Mouse (Mus musculus) E14TG2a.4 (cell line): ENCODE results near the gene Ppp1r1c.

ENCODE experiments used
- CTCF ChIP-seq: conservative IDR thresholded peaks from 2 replicates; pipeline ENCODE4 v1.5.1; 2014; ENCODE audit warnings: low read length
- NANOG ChIP-seq: IDR thresholded peaks from 2 replicates; pipeline ENCODE4 v1.6.1; 2014; ENCODE audit warnings: borderline replicate concordance, low read length, mixed read lengths

DNA sequence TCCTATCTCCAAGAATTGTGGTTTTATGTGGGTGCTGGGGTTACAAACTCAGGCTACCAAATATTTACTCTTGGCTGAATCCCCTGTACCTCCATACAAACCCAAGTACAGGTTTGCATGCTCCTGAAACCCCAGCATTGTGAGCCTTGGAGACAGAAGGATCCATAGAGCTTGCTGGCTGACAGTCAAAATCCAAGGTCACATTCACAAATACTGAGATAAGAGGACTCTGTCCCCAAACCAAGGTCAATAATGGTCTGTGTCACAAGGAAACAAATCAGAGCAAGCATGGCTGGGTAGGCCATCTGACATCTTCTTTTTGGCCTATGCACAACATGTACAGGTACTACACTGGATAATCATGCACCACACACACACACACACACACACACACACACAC, 10.3 kb downstream of the Ppp1r1c start:
- TF ChIP-seq CTCF (no peak), NANOG (no peak)
